Comparison of ENCODE assay signal across 8 mouse cellular contexts in the genomic region with DNA sequence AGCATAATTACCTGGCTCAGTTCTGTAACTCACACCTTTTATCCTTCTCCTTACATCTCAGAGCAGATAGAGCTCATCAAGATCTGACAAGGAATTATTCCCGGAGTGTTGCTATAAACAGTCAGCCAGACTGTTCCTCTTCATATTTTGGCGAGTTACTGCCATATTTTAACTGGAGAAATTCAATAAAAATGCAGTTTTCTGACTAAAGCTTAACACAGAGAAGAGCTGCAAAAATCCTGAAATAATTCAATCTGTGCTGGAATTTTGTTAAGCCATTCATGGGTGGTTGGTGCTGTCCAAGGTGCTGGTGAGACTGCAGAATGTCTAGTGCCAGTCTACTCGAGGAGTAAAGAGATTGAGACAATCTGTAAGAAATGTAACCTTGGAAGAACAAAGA.
DNase-seq lines count a peak whose midpoint lies in the region; ATAC-seq and TF ChIP-seq lines count a peak whose summit lies in the region.

No protein-coding gene starts in this region.

- TF ChIP-seq CTCF in Patski (IDR thresholded peaks at IDR 0.05): no peak
- no peak for TF ChIP-seq CTCF in brain, embryonic 14.5 days (IDR thresholded peaks at IDR 0.05; ENCODE audit: borderline replicate concordance, extremely low read depth, insufficient read depth, insufficient read length)

- TF ChIP-seq POLR2A in brain, embryonic 14.5 days (IDR thresholded peaks at IDR 0.05; ENCODE audit: borderline replicate concordance, extremely low read depth, insufficient read depth, insufficient read length, poor library complexity, severe bottlenecking): no peak

- H3K27me3 ChIP-seq in Patski: peaks cover 34% of the 10 kb centered on the region

- peak; percentile 13 for DNase-seq in left cerebral cortex, adult 11 months (ENCODE audit: low spot score)
- DNase-seq in left cerebral cortex, postnatal 36 days (ENCODE audit: low spot score in 2 of 2): no peak
- DNase-seq in Patski (ENCODE audit: low read depth, low spot score): peak; percentile 27
- DNase-seq in brain, embryonic 14.5 days (ENCODE audit: low read depth): peak; percentile 25
- DNase-seq in left cerebral cortex, postnatal 14 days (ENCODE audit: low spot score in 2 of 2): peak; percentile 3 to 28
- no peak for DNase-seq in thymus, postnatal 14 days
- DNase-seq in layer of hippocampus, postnatal 10 days (ENCODE audit: low spot score in 2 of 2): no peak

- CTCF ChIA-PET in Patski (lab: Charles Lee): interaction anchor here (0.9 to 1.5 kb wide), 3 partner anchors 12 to 23 kb away, joined by 3 to 4 read pairs (median 4); no protein-coding TSS in a partner anchor

- POLR2A ChIA-PET in Patski (lab: Charles Lee): no interaction called here

- in situ Hi-C loops in Patski (cut with MboI; ENCODE audit: low pct_unique_long_range_greater_than_20kb): no loop called here

- peak; percentile 35 for ATAC-seq in Patski
- no peak for ATAC-seq in inflammation-experienced regulatory T-cells, adult 6 months

- intact Hi-C loops in left cerebral cortex, postnatal 36 days (cut with DNase I): no loop called here
- intact Hi-C loops in left cerebral cortex, postnatal 14 days (cut with DNase I): loop anchor here (10.0 kb wide), 1 partner anchor 424 kb away; no protein-coding TSS in a partner anchor

Comparison
In these comparisons a context has a peak if more than half of its experiments do, and no peak if none do; other contexts are left out.
1. DNase-seq: peak in left cerebral cortex, adult 11 months (single experiment), Patski (single experiment), brain, embryonic 14.5 days (single experiment) and left cerebral cortex, postnatal 14 days (2 of 2); none in left cerebral cortex, postnatal 36 days (0 of 2), thymus, postnatal 14 days (single experiment) and layer of hippocampus, postnatal 10 days (0 of 2).